Mouse (Mus musculus) ES-E14 (cell line): ENCODE data around the gene Fgf12. TPM values are rescaled to one million over a fixed set of nuclear protein-coding genes. Genes with fewer than 3 reads are reported as not detected.

Source experiments
- DNase-seq: peaks from one replicate; pipeline ENCODE4 v3.0.0-alpha.2; 2013; ENCODE audit warnings: low read depth, low spot score
- H3K27ac ChIP-seq: 2 replicates; pipeline ENCODE4 v1.5.1; 2012; ENCODE audit warnings: low read depth, mild to moderate bottlenecking, low read length, moderate library complexity, mixed read lengths; ENCODE audit not compliant: poor library complexity, insufficient read depth, severe bottlenecking
- H3K36me3 ChIP-seq: 2 replicates; pipeline ENCODE4 v1.6.1; 2012; ENCODE audit warnings: mild to moderate bottlenecking, low read length, moderate library complexity, mixed read lengths; ENCODE audit not compliant: control insufficient read depth, poor library complexity, insufficient read depth, severe bottlenecking
- H3K4me1 ChIP-seq, 2 experiments: fragments of 150-350 bp in 1 of 2; sonication (generic) in 1 of 2; 2 replicates each; pipeline ENCODE4 v1.6.1; 2012; ENCODE audit warnings: low read length in 2 of 2, mild to moderate bottlenecking in 1 of 2, mixed read lengths in 1 of 2; ENCODE audit not compliant: control insufficient read depth in 2 of 2, insufficient read depth in 2 of 2, poor library complexity in 1 of 2
- H3K4me3 ChIP-seq, 2 experiments: fragments of 150-350 bp in 1 of 2; sonication (generic) in 1 of 2; 2 replicates each; pipeline ENCODE4 v1.5.1; 2012; ENCODE audit warnings: low read length in 2 of 2, low read depth in 1 of 2, mild to moderate bottlenecking in 1 of 2, mixed read lengths in 1 of 2; ENCODE audit not compliant: insufficient read depth in 1 of 2, poor library complexity in 1 of 2, severe bottlenecking in 1 of 2
- H3K9ac ChIP-seq: 2 replicates; pipeline ENCODE4 v1.6.1; 2012; ENCODE audit warnings: low read depth, mild to moderate bottlenecking, low read length, mixed read lengths; ENCODE audit not compliant: poor library complexity, insufficient read depth, severe bottlenecking
- H3K9me3 ChIP-seq: fragments of 150-350 bp; sonication (generic); 2 replicates; pipeline ENCODE4 v1.6.1; 2012; ENCODE audit warnings: low read depth, mild to moderate bottlenecking, low read length; ENCODE audit not compliant: control insufficient read depth, insufficient read depth
- CHD2 ChIP-seq: IDR thresholded peaks from 2 replicates; pipeline ENCODE4 v1.6.1; 2014; ENCODE audit warnings: mild to moderate bottlenecking, low read depth, low read length, inconsistent platforms
- HCFC1 ChIP-seq: IDR thresholded peaks from 2 replicates; pipeline ENCODE4 v1.6.1; 2012; ENCODE audit warnings: low read length, inconsistent platforms, borderline replicate concordance; ENCODE audit not compliant: insufficient read depth
- MAFK ChIP-seq: IDR thresholded peaks from 2 replicates; pipeline ENCODE4 v1.6.1; 2014; ENCODE audit warnings: mild to moderate bottlenecking, low read depth, low read length, inconsistent platforms; ENCODE audit not compliant: insufficient read depth
- ZC3H11A ChIP-seq: IDR thresholded peaks from 2 replicates; pipeline ENCODE4 v1.6.1; 2012; ENCODE audit warnings: low read depth, mild to moderate bottlenecking, inconsistent platforms, low read length, borderline replicate concordance
- ZNF384 ChIP-seq: IDR thresholded peaks from 2 replicates; pipeline ENCODE4 v1.6.1; 2012; ENCODE audit warnings: low read depth, low read length, inconsistent platforms
- in situ Hi-C, 2 experiments: fragments of 600-800 bp; cut with MboI; formaldehyde crosslinking; loops; one replicate each; pipeline ENCODE4 v1.15.1; 2025; ENCODE audit warnings: low sequenced_read_pairs in 2 of 2, inconsistent platforms in 1 of 2; ENCODE audit not compliant: unreplicated experiment in 2 of 2
- total RNA-seq: library from RNA; depleted of rRNA; stranded (reverse); fragments of 300-350 nt; gene quantifications from 2 replicates; pipeline ENCODE4 v1.2.3, GENCODE M21; 2012

Gene Fgf12
- total RNA-seq, 1 experiment: not detected

DNA sequence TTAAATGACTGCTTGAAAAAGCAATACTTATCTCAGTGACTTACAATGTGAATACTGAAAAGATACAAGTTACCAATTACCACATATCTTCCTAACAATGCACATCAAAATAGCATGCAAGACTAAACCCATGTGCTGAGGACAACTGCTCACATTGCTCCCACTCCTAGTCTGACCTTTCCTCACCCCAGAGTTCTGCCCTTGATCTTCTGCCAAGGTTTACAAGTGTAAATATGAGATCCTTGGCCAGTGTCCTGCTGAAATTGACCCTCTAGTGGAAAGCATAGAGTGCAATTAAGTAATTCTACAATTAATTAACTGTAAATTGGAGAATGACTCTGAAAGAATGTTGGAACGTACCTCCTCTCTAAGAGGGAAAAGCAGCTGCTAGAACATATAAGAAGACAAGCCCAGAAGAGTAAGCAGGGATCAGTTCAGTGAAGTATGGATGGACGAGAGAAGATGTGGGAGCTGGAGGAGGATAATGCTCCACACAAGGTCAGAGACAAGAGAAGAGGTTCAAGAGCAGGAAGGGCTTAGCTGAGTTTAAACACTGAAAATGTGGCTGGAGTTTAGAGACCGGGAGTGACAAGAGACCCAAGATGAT, 333.1 kb downstream of the Fgf12 start:
- in situ Hi-C loops: no loop called here
- no peak for TF ChIP-seq CHD2
- no peak for TF ChIP-seq HCFC1
- TF ChIP-seq ZNF384: no peak
- TF ChIP-seq ZC3H11A: no peak
- TF ChIP-seq MAFK: no peak
- DNase-seq: no peak
- Histone ChIP-seq H3K27ac (no peak overlapping the region), H3K9ac (no peak overlapping the region), H3K4me1 (no peaks in the 10 kb centered on the region), H3K4me3 (no peak overlapping the region), H3K9me3 (no peaks in the 10 kb centered on the region), H3K36me3 (no peaks in the 10 kb centered on the region)

DNA sequence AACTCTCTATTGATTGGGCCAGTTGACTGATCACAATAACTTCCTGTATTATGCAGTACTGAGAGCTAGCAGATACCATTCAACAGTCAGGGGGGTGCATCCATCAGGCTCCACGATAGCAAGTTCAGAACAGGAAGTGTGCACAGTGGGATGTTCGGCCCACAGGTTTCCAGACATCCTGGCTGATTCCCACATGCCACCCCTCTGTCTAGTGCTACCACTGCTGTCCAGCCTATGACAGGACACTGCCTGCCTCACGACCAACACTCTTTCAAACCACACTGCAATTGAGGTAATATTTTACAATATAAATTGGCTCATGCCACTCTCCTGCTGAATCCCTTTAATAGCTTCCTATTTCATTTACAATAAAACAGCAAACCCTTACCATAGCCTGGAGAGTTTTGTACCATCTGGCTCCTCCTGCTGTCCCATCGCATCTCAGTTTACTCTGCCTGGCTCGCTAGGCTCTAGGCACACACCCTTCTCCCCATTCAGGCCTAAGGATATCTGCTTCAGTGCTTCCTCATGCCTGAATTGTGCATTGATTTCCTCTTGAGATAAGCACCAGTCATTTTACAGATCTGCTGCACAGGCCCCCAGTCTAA, 341.6 kb downstream of the Fgf12 start:
- H3K27ac ChIP-seq: no peak overlapping the region
- H3K36me3 ChIP-seq: no peaks in the 10 kb centered on the region
- H3K9ac ChIP-seq: no peak overlapping the region
- no peaks in the 10 kb centered on the region for H3K4me1 ChIP-seq
- TF ChIP-seq ZNF384 (no peak), MAFK (no peak), ZC3H11A (no peak), HCFC1 (no peak), CHD2 (no peak)
- DNase-seq: no peak
- in situ Hi-C loops: no loop called here
- no peak overlapping the region for H3K4me3 ChIP-seq
- H3K9me3 ChIP-seq: no peaks in the 10 kb centered on the region

DNA sequence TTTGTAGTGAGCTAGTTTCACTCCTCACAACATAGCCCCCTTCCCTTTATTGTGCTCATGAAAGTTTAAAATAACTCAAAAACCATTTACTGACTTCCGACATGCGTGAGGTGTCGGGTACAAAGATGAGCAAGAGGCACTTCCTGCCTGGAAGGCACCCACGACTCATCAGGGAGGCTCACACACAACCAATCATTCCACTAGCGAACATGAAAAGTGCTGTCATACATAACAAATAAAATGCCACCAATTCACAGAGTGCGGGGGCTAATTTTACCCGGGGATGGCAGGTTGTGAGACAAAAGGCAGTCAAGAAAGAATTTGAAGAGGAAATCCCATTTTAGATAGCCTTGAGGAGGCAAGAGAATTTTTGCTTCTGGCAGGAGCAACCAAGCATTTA, 344.6 kb downstream of the Fgf12 start:
- Histone ChIP-seq H3K36me3 (no peaks in the 10 kb centered on the region), H3K4me3 (no peak overlapping the region), H3K9me3 (no peaks in the 10 kb centered on the region), H3K4me1 (no peaks in the 10 kb centered on the region), H3K9ac (no peak overlapping the region), H3K27ac (no peak overlapping the region)
- in situ Hi-C loops: no loop called here
- TF ChIP-seq MAFK: no peak
- no peak for TF ChIP-seq HCFC1
- TF ChIP-seq CHD2: no peak
- TF ChIP-seq ZC3H11A: no peak
- TF ChIP-seq ZNF384: no peak
- DNase-seq: no peak

DNA sequence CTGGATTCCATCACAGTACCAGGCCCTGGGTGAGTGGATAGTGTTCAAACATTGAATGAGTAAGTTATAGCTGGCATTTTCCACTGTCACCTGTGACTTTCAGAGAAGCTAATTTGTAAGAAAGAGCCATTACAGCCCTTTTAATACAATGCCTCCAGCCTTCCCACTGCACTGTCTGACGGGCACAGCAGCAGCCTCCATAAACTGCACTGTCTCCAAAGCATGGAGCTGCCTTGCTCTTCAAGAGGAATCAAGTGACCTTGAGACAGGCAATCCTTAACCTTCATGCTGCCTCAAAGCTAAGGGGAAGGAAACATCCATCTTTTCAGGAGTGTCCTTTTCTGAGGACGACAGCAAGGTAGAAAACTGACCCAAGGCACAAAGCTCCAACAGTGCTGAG, 345.0 kb downstream of the Fgf12 start:
- H3K9me3 ChIP-seq: no peaks in the 10 kb centered on the region
- in situ Hi-C loops: no loop called here
- no peaks in the 10 kb centered on the region for H3K36me3 ChIP-seq
- H3K4me3 ChIP-seq: no peak overlapping the region
- no peak for DNase-seq
- no peaks in the 10 kb centered on the region for H3K4me1 ChIP-seq
- no peak overlapping the region for H3K9ac ChIP-seq
- H3K27ac ChIP-seq: no peak overlapping the region
- TF ChIP-seq MAFK (no peak), HCFC1 (no peak), ZC3H11A (no peak), CHD2 (no peak), ZNF384 (no peak)

DNA sequence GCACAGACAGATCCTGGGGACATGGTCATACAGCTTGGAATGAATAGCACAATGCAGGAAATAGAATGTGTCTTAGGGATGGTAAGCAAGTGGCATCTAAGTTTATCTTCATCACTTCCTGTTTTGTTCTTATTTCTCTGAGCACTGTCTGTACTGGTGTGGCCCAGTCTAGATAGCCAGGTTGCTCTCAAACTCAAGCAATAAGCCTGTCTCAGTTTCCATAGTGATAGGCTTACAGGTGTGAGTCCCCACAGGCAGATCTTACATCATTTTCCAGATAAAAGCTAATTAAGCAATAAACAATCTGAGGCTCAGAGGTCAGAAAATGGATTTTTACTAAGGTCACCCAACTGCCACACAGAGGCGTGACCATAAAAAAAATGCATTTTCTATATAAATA, 348.7 kb downstream of the Fgf12 start:
- H3K4me3 ChIP-seq: no peak overlapping the region
- H3K27ac ChIP-seq: no peak overlapping the region
- no peaks in the 10 kb centered on the region for H3K9me3 ChIP-seq
- H3K36me3 ChIP-seq: no peaks in the 10 kb centered on the region
- in situ Hi-C loops: no loop called here
- H3K9ac ChIP-seq: no peak overlapping the region
- TF ChIP-seq MAFK (no peak), ZNF384 (no peak), CHD2 (no peak), ZC3H11A (no peak), HCFC1 (no peak)
- no peak for DNase-seq
- no peaks in the 10 kb centered on the region for H3K4me1 ChIP-seq
